Mouse (Mus musculus) erythroblast, embryonic 14.5 days (primary cell): ENCODE measurements around the gene Map7d2.

Source experiments
- GATA1 ChIP-seq: IDR thresholded peaks from 2 replicates; pipeline ENCODE4 v1.6.1; 2012; ENCODE audit warnings: low read length, inconsistent platforms, mixed read lengths
- TAL1 ChIP-seq: IDR thresholded peaks from 3 replicates; pipeline ENCODE4 v1.6.1; 2012; ENCODE audit warnings: low read length, inconsistent platforms, mixed read lengths

GRCm38 (mm10) chrX:159541936-159542335, 127.6 kb downstream of the Map7d2 start:
- TF ChIP-seq GATA1 (no peak), TAL1 (no peak)
